Mouse (Mus musculus): Measurements from ENCODE around the gene Tspoap1. TPM values are rescaled to one million over a fixed set of nuclear protein-coding genes. Genes with fewer than 3 reads are reported as not detected.

Tspoap1 gene
- total and polyA plus RNA-seq, 3 experiments, result 12.3 to 36.9 (median 12.8) TPM

DNA sequence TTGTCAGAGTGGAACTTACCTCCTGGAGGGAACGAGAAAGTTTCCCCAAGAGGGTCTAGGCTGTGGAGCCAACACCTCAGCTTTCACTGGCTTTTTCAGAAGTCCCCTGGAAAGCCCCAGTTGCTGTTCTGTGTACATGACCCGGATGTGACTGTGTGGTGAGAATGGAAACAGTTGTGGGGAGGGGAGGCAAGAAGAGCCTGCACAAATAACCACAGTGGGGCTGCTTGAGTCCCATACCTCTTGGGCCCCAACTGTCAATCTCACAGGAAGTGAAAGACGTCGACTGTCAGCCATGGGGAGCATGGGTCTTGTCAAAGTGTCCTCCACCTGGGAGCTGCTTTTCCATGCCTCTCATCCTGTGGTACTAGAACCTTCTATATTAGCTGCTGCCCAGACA is 15.4 kb upstream of the Tspoap1 start (continued):
- TF ChIP-seq IRF4 (IDR thresholded peaks at IDR 0.05; ENCODE audit: low read depth, low read length) (peak; percentile 97), UBTF (IDR thresholded peaks at IDR 0.05; ENCODE audit: low read depth, low read length) (no peak), MEF2A (IDR thresholded peaks at IDR 0.05; ENCODE audit: borderline replicate concordance, low read depth, low read length) (peak; percentile 98), ZMIZ1 (IDR thresholded peaks at IDR 0.05; ENCODE audit: low read depth, low read length) (peak; percentile 77), POLR2A (IDR thresholded peaks at IDR 0.05; ENCODE audit: low read depth, low read length) (peak; percentile 75), TCF12 (IDR thresholded peaks at IDR 0.05; ENCODE audit: low read depth, low read length) (peak; percentile 99), MAFK (IDR thresholded peaks at IDR 0.05; ENCODE audit: insufficient replicate concordance, low read length) (peak; percentile 84; the same call in 1 of the 2 replicates), GABPA (IDR thresholded peaks at IDR 0.05; ENCODE audit: insufficient replicate concordance, low read depth, low read length) (no peak), RAD21 (IDR thresholded peaks at IDR 0.05; ENCODE audit: low read depth, low read length) (peak; percentile 19), ETS1 (conservative IDR thresholded peaks at IDR 0.05; ENCODE audit: low read depth, low read length) (peak; percentile 99), HCFC1 (IDR thresholded peaks at IDR 0.05; ENCODE audit: low read depth, low read length) (peak; percentile 79), SIN3A (IDR thresholded peaks at IDR 0.05; ENCODE audit: low read length) (peak; percentile 98), JUND (conservative IDR thresholded peaks at IDR 0.05; ENCODE audit: low read depth, low read length) (no peak; the same call in 1 of the 2 replicates), MAZ (IDR thresholded peaks at IDR 0.05; ENCODE audit: low read depth, low read length) (peak; percentile 100), JUN (IDR thresholded peaks at IDR 0.05; ENCODE audit: insufficient read depth, low read depth, low read length) (peak; percentile 16; the same call in 1 of the 2 replicates), POLR2AphosphoS2 (IDR thresholded peaks at IDR 0.05; ENCODE audit: low read depth, low read length) (no peak; the same call in 1 of the 2 replicates), MAX (IDR thresholded peaks at IDR 0.05; ENCODE audit: low read length) (peak; percentile 96), NRF1 (IDR thresholded peaks at IDR 0.05; ENCODE audit: low read depth, low read length) (0 out of 2 replicates have a peak, but pooled peaks have one; percentile 23), ZKSCAN1 (IDR thresholded peaks at IDR 0.05; ENCODE audit: borderline replicate concordance, low read depth, low read length) (0 out of 2 replicates have a peak, but pooled peaks have one; percentile 16), TBP (conservative IDR thresholded peaks at IDR 0.05; ENCODE audit: low read depth, low read length) (peak; percentile 93), CHD1 (IDR thresholded peaks at IDR 0.05; ENCODE audit: low read depth, low read length) (no peak; the same call in none of the 2 replicates)

DNA sequence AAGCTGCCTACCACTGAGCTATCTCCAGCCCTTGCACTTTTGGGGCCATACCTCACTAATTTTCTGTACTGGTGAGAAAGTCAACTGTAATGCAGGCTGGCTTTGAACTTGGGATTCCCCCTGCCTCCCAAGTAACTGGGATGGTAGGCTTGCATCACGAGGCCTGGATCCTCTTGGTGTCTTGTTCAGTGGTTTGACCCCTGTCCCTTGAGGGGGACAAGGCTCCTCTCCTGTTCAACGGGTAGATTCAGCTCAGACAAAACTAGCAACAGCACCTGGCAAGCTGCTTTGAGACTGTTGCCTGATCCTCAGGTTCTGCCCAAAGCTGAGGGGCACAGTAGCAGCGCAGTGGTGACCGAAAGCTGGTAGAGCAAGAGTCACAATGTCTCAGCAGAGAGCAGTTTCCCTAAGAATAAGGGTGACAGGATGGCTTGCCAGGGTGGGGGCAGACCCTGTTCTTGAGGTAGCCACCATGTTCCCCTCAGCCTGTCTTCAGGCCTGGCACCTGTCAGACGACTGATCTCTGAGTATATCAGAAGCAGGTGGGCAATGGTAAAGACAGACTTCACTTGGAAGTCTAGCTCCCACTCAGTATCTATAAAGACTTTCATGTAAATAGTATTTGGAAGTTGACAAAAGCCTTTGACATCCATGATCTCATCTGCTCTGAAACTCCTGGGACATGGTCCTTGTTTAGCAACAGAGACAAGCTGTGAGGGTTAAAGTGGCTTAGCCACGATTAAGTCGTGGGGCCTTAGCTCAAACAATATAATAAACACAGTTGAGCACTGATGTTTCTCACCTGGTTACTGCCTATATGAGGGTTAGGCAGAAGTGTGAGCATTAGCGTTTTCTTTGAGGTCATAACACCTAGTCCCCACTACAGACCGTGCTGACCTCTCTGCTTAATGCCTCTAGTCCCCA is 14.4 kb upstream of the Tspoap1 start:
- H3K9me3 ChIP-seq (replicated peaks; ENCODE audit: low read length), result no peaks in the 10 kb centered on the region
- H3K4me2 ChIP-seq (ENCODE audit: insufficient read depth, low read depth, poor library complexity, severe bottlenecking), result peak overlapping the region; percentile 44
- peaks cover 28% of the 10 kb centered on the region for H3K79me2 ChIP-seq (replicated peaks; ENCODE audit: control insufficient read depth, extremely low read depth, insufficient read depth, poor library complexity, severe bottlenecking)
- no peaks in the 10 kb centered on the region for H3K27me3 ChIP-seq (replicated peaks)
- H3K36me3 ChIP-seq (replicated peaks in 1 of 2; ENCODE audit: control insufficient read depth in 1 of 2, insufficient read depth in 1 of 2, low read length in 1 of 2), result peaks cover 24 to 31% of the 10 kb centered on the region in 2 experiments
- in situ Hi-C loops (cut with MboI; ENCODE audit: low pct_ligation_motif_present, low pct_unique_long_range_greater_than_20kb, low sequenced_read_pairs) (no loop called here), dilution Hi-C loops (cut with MboI; ENCODE audit: extremely low pct_ligation_motif_present, extremely low pct_unique_long_range_greater_than_20kb, low sequenced_read_pairs) (no loop called here)
- H3K4me1 ChIP-seq (ENCODE audit: control insufficient read depth in 1 of 2, insufficient read depth in 2 of 2), result peaks cover 33 to 77% of the 10 kb centered on the region in 2 experiments
- TF ChIP-seq POLR2A (IDR thresholded peaks at IDR 0.05; ENCODE audit: low read depth, low read length) (peak; percentile 39; the same call in 1 of the 2 replicates), SMC3 (IDR thresholded peaks at IDR 0.05; ENCODE audit: low read depth, low read length) (peak; percentile 20; the same call in 1 of the 2 replicates), PAX5 (IDR thresholded peaks at IDR 0.05; ENCODE audit: low read length) (no peak), TCF12 (IDR thresholded peaks at IDR 0.05; ENCODE audit: low read depth, low read length) (peak; percentile 71; the same call in 1 of the 2 replicates), USF2 (conservative IDR thresholded peaks at IDR 0.05; ENCODE audit: low read depth, low read length) (peak; percentile 36), JUND (conservative IDR thresholded peaks at IDR 0.05; ENCODE audit: low read depth, low read length) (no peak), GABPA (IDR thresholded peaks at IDR 0.05; ENCODE audit: insufficient replicate concordance, low read depth, low read length) (no peak), IRF4 (IDR thresholded peaks at IDR 0.05; ENCODE audit: low read depth, low read length) (peak; percentile 74; the same call in 1 of the 2 replicates), NELFE (IDR thresholded peaks at IDR 0.05; ENCODE audit: low read depth, low read length) (no peak), TBP (conservative IDR thresholded peaks at IDR 0.05; ENCODE audit: low read depth, low read length) (peak; percentile 82; the same call in 1 of the 2 replicates), USF1 (IDR thresholded peaks at IDR 0.05; ENCODE audit: low read depth, low read length) (peak; percentile 39; the same call in 1 of the 2 replicates), MEF2A (IDR thresholded peaks at IDR 0.05; ENCODE audit: borderline replicate concordance, low read depth, low read length) (0 out of 2 replicates have a peak, but pooled peaks have one; percentile 70), MAX (IDR thresholded peaks at IDR 0.05; ENCODE audit: low read length) (peak; percentile 34; the same call in 1 of the 2 replicates), RCOR1 (conservative IDR thresholded peaks at IDR 0.05; ENCODE audit: low read depth, low read length) (no peak), BHLHE40 (IDR thresholded peaks at IDR 0.05; ENCODE audit: low read depth, low read length) (peak; percentile 81), UBTF (IDR thresholded peaks at IDR 0.05; ENCODE audit: low read depth, low read length) (0 out of 2 replicates have a peak, but pooled peaks have one; percentile 4), ETS1 (conservative IDR thresholded peaks at IDR 0.05; ENCODE audit: low read depth, low read length) (peak; percentile 88)
- H3K27ac ChIP-seq (ENCODE audit: insufficient read depth, low read depth), result peak overlapping the region; percentile 98
- DNase-seq (ENCODE audit: extremely low read depth), result peak; percentile 88
- peak overlapping the region; percentile 12 to 56 (median 31) for H3K4me3 ChIP-seq (replicated peaks in 1 of 3; ENCODE audit: low read depth in 2 of 3, low read length in 2 of 3, poor library complexity in 1 of 3)
- H3K9ac ChIP-seq (ENCODE audit: insufficient read depth, low read depth), result peak overlapping the region; percentile 55

All from CH12.LX (cell line).